Mouse (Mus musculus) common myeloid progenitor, adult 5-6 weeks (primary cell): ENCODE data around the gene Ereg. TPM values are rescaled to one million over a fixed set of nuclear protein-coding genes. Genes with fewer than 3 reads are reported as not detected.

ENCODE experiments used
- ATAC-seq: replicated peaks from 2 replicates; pipeline ENCODE4 v1.8.0; 2016; ENCODE audit warnings: low read depth, mild to moderate bottlenecking, moderate TSS enrichment, inconsistent platforms; ENCODE audit not compliant: poor library complexity, severe bottlenecking
- total RNA-seq: library from RNA; stranded (forward); fragments of 200-1000, 187-1606 nt; gene quantifications from 2 replicates; pipeline ENCODE4 v1.2.3, GENCODE M21; 2017

Gene Ereg
- total RNA-seq: not detected in 2 replicates

- peak; percentile 36; the same call in 1 of the 2 replicates for ATAC-seq
These were observed at the start of gene Ereg for GRCm38 (mm10) chr5:91074450-91074950. Ereg (plus strand) TSS chr5:91074622.

GRCm38 (mm10) chr5:91027164-91027563 lies 47.3 kb upstream of the Ereg start, which contains the start of gene Epgn:
Epgn (plus strand) TSS chr5:91027464.
- no peak for ATAC-seq

- no peak for ATAC-seq
These were observed 46.6 kb upstream of the Ereg start for GRCm38 (mm10) chr5:91027840-91028239.

- no peak for ATAC-seq
These were observed 43.8 kb upstream of the Ereg start for GRCm38 (mm10) chr5:91030629-91031028.

GRCm38 (mm10) chr5:91035341-91035740 lies 39.1 kb upstream of the Ereg start:
- 0 out of 2 replicates have a peak, but pooled peaks have one; percentile 8 for ATAC-seq

GRCm38 (mm10) chr5:91036628-91037027 lies 37.8 kb upstream of the Ereg start:
- ATAC-seq: 0 out of 2 replicates have a peak, but pooled peaks have one; percentile 36

GRCm38 (mm10) chr5:91037756-91038155 lies 36.7 kb upstream of the Ereg start:
- no peak for ATAC-seq

GRCm38 (mm10) chr5:91038547-91038946 lies 35.9 kb upstream of the Ereg start:
- ATAC-seq: peak; percentile 45; the same call in 1 of the 2 replicates

GRCm38 (mm10) chr5:91038963-91039362 lies 35.5 kb upstream of the Ereg start:
- ATAC-seq: no peak

- no peak for ATAC-seq
These were observed 26.4 kb upstream of the Ereg start for GRCm38 (mm10) chr5:91047987-91048386.

- ATAC-seq: no peak
These were observed 26.0 kb upstream of the Ereg start for GRCm38 (mm10) chr5:91048397-91048796.

GRCm38 (mm10) chr5:91072340-91072739 lies 2.1 kb upstream of the Ereg start:
- no peak for ATAC-seq

- ATAC-seq: no peak
These were observed 796 bp upstream of the Ereg start for GRCm38 (mm10) chr5:91073626-91074025.

- ATAC-seq: no peak
These were observed 396 bp upstream of the Ereg start for GRCm38 (mm10) chr5:91074026-91074425.

- no peak for ATAC-seq
These were observed 599 bp downstream of the Ereg start for GRCm38 (mm10) chr5:91075021-91075420.

- no peak for ATAC-seq
These were observed 8.6 kb downstream of the Ereg start for GRCm38 (mm10) chr5:91083016-91083415.

GRCm38 (mm10) chr5:91085291-91085690 lies 10.9 kb downstream of the Ereg start:
- ATAC-seq: no peak

- no peak for ATAC-seq
These were observed 15.9 kb downstream of the Ereg start for GRCm38 (mm10) chr5:91090301-91090700.

GRCm38 (mm10) chr5:91097911-91098614 lies 23.6 kb downstream of the Ereg start:
- no peak for ATAC-seq

GRCm38 (mm10) chr5:91101742-91102141 lies 27.3 kb downstream of the Ereg start:
- ATAC-seq: no peak

- ATAC-seq: no peak
These were observed 29.7 kb downstream of the Ereg start for GRCm38 (mm10) chr5:91103943-91104665.
